Mouse (Mus musculus) spleen, adult 2 months (tissue): ENCODE data around the gene Lyst.

ENCODE experiments used
- CTCF ChIP-seq: fragments of 200-500 bp; IDR thresholded peaks from 2 replicates; pipeline ENCODE4 v1.5.1; 2011; ENCODE audit warnings: mild to moderate bottlenecking, inconsistent platforms; ENCODE audit not compliant: insufficient read depth, insufficient read length, insufficient replicate concordance; ENCODE audit errors: extremely low read depth
- POLR2A ChIP-seq: fragments of 200-500 bp; IDR thresholded peaks from 2 replicates; pipeline ENCODE4 v1.6.1; 2011; ENCODE audit warnings: low read depth, low read length, inconsistent platforms

- TF ChIP-seq CTCF (no peak), POLR2A (no peak)
These were observed 36.5 kb upstream of the Lyst start for GRCm38 (mm10) chr13:13553660-13554059.
